In genomic region chr17:83915034-83915433, GRCm38 (mm10) we compare ENCODE assay signal across 12 mouse cellular contexts.
"Had no signal": no experiment of that assay in that cellular context is flagged by ENCODE, and none has a peak within 500 bp of the region (broad histone marks: within the 10 kb centered on the region; RNA-seq: fewer than 3 reads in every experiment).

No protein-coding gene starts in this region.

- H3K4me3 ChIP-seq: left cerebral cortex, adult 2 months; midbrain, embryonic 12.5 days had no signal

- DNase-seq: kidney, adult 8-10 months; kidney, postnatal 25 days; lung, embryonic 14.5 days; lung, postnatal 10 days; lung, postnatal 4 days; right cerebral cortex, adult 18-20 months; right cerebral cortex, postnatal 25 days; thymus, postnatal 4 days had no signal

- H3K4me2 ChIP-seq: liver, embryonic 11.5 days; lung, embryonic 14.5 days; midbrain, embryonic 12.5 days had no signal

- H3K27ac ChIP-seq: left cerebral cortex, adult 2 months; midbrain, embryonic 12.5 days; stomach, postnatal 0 days had no signal

- H3K9me3 ChIP-seq: midbrain, embryonic 12.5 days had no signal

- H3K36me3 ChIP-seq: midbrain, embryonic 12.5 days had no signal

- H3K9ac ChIP-seq: lung, embryonic 14.5 days; midbrain, embryonic 12.5 days had no signal

- H3K27me3 ChIP-seq: midbrain, embryonic 12.5 days had no signal
